Mouse (Mus musculus) spleen, adult 18-20 months (tissue): ENCODE results near the gene Adgrl3.
A peak's percentile ranks its signal among the peaks of the same experiment; 100 is the strongest.

Source experiments
- DNase-seq, 2 experiments: peaks; one replicate each; pipeline ENCODE4 v3.0.0; 2022; ENCODE audit warnings: mixed read lengths in 2 of 2

Adgrl3 gene

GRCm38 (mm10) chr5:81019590-81020254 lies at the start of gene Adgrl3:
Gene Adgrl3 (plus strand): TSS chr5:81020138.
- DNase-seq, result peak; percentile 4

- DNase-seq, result no peak
Measured at GRCm38 (mm10) chr5:81019166-81019565, 772 bp upstream of the Adgrl3 start.

- peak in 1 of 2 experiments; percentile 4 for DNase-seq
Measured at GRCm38 (mm10) chr5:81020281-81021005, 505 bp downstream of the Adgrl3 start.

- DNase-seq, result no peak
Measured at GRCm38 (mm10) chr5:81021006-81021320, 1.0 kb downstream of the Adgrl3 start.

GRCm38 (mm10) chr5:81021331-81021863 lies 1.5 kb downstream of the Adgrl3 start:
- no peak for DNase-seq

- no peak for DNase-seq
Measured at GRCm38 (mm10) chr5:81021864-81022305, 1.9 kb downstream of the Adgrl3 start.

- no peak for DNase-seq
Measured at GRCm38 (mm10) chr5:81022306-81023071, 2.6 kb downstream of the Adgrl3 start.

GRCm38 (mm10) chr5:81023923-81024715 lies 4.2 kb downstream of the Adgrl3 start:
- no peak for DNase-seq

GRCm38 (mm10) chr5:81028875-81029274 lies 8.9 kb downstream of the Adgrl3 start:
- DNase-seq, result no peak

GRCm38 (mm10) chr5:81037091-81037490 lies 17.2 kb downstream of the Adgrl3 start:
- no peak for DNase-seq

GRCm38 (mm10) chr5:81043875-81044274 lies 23.9 kb downstream of the Adgrl3 start:
- no peak for DNase-seq

GRCm38 (mm10) chr5:81046128-81046527 lies 26.2 kb downstream of the Adgrl3 start:
- no peak for DNase-seq

GRCm38 (mm10) chr5:81054628-81055027 lies 34.7 kb downstream of the Adgrl3 start:
- no peak for DNase-seq

GRCm38 (mm10) chr5:81055253-81055652 lies 35.3 kb downstream of the Adgrl3 start:
- no peak for DNase-seq

GRCm38 (mm10) chr5:81058122-81058521 lies 38.2 kb downstream of the Adgrl3 start:
- DNase-seq, result no peak

GRCm38 (mm10) chr5:81060950-81061349 lies 41.0 kb downstream of the Adgrl3 start:
- DNase-seq, result no peak

- DNase-seq, result no peak
Measured at GRCm38 (mm10) chr5:81061386-81061785, 41.4 kb downstream of the Adgrl3 start.

- no peak for DNase-seq
Measured at GRCm38 (mm10) chr5:81064026-81064425, 44.1 kb downstream of the Adgrl3 start.

GRCm38 (mm10) chr5:81068173-81068572 lies 48.2 kb downstream of the Adgrl3 start:
- no peak for DNase-seq

- DNase-seq, result no peak
Measured at GRCm38 (mm10) chr5:81068839-81069238, 48.9 kb downstream of the Adgrl3 start.

GRCm38 (mm10) chr5:81072888-81073287 lies 53.0 kb downstream of the Adgrl3 start:
- no peak for DNase-seq

GRCm38 (mm10) chr5:81073875-81074274 lies 53.9 kb downstream of the Adgrl3 start:
- DNase-seq, result no peak

- no peak for DNase-seq
Measured at GRCm38 (mm10) chr5:81076377-81076776, 56.4 kb downstream of the Adgrl3 start.
